Comparison of ENCODE assay signal across 9 mouse cellular contexts in genomic region chr14:31385977-31386697, GRCm38 (mm10). TPM values are rescaled to one million over a fixed set of nuclear protein-coding genes. Genes with fewer than 3 reads are reported as not detected.
A peak's percentile ranks its signal among the peaks of the same experiment; 100 is the strongest.
DNase-seq lines count a peak whose midpoint lies in the region; ATAC-seq lines count a peak whose summit lies in the region.
"Had no signal": no experiment of that assay in that cellular context is flagged by ENCODE, and none has a peak within 500 bp of the region (broad histone marks: within the 10 kb centered on the region; RNA-seq: fewer than 3 reads in every experiment).

No protein-coding gene starts in this region.

- peak overlapping the region; percentile 26; the same call in 1 of the 2 replicates for H3K4me2 ChIP-seq in heart, embryonic 12.5 days

- peak; percentile 59 to 75 for DNase-seq in CD8-positive naive resting alpha-beta T cell, adult 2 months (ENCODE audit: low read depth in 2 of 2, low spot score in 2 of 2)
- peak; percentile 92 to 93 for DNase-seq in kidney, postnatal 36 days
- DNase-seq in lung, postnatal 14 days, result peak; percentile 87
- DNase-seq in right cerebral cortex, postnatal 4 days, result peak; percentile 64

- peak overlapping the region; percentile 42; the same call in 1 of the 2 replicates for H3K27ac ChIP-seq in heart, embryonic 12.5 days (ENCODE audit: poor library complexity, severe bottlenecking)

- H3K4me3 ChIP-seq in heart, embryonic 12.5 days, result no peak overlapping the region
- H3K4me3 ChIP-seq: megakaryocyte, embryonic 14.5 days had no signal

- peaks cover 5% of the 10 kb centered on the region; the same call in 1 of the 2 replicates for H3K9me3 ChIP-seq in heart, embryonic 12.5 days (replicated peaks)

- WGBS in heart, embryonic 12.5 days, result 36% methylated on average over 13 of the region's 13 CpGs

- H3K36me3 ChIP-seq in heart, embryonic 12.5 days, result peaks cover 8% of the 10 kb centered on the region

- H3K9ac ChIP-seq in heart, embryonic 12.5 days, result peak overlapping the region; percentile 56; the same call in 1 of the 2 replicates

- H3K4me1 ChIP-seq in heart, embryonic 12.5 days (replicated peaks), result peaks cover 46% of the 10 kb centered on the region

- 0 out of 2 replicates have a peak, but pooled peaks cover 3% of the 10 kb centered on the region for H3K27me3 ChIP-seq in heart, embryonic 12.5 days (replicated peaks)

- ATAC-seq in activated CD4-positive, CD25-positive, alpha-beta regulatory T cell, adult 4 months, result peak; percentile 29
- ATAC-seq in common myeloid progenitor, adult 5-6 weeks (replicated peaks; ENCODE audit: low read depth, poor library complexity, severe bottlenecking), result peak; percentile 82
- ATAC-seq in heart, embryonic 12.5 days (ENCODE audit: insufficient number of reproducible peaks, low FRiP score), result peak; percentile 58; the same call in 1 of the 2 replicates
- no peak for ATAC-seq in erythroblast, adult 5-6 weeks (replicated peaks; ENCODE audit: low FRiP score, poor library complexity, severe bottlenecking)

RNA-seq across cellular contexts. Expression of gene Capn7, which starts 49.7 kb away (rescaled TPM):
- polyA plus RNA-seq in activated CD4-positive, CD25-positive, alpha-beta regulatory T cell, adult 4 months (2017; shearing (Covaris generic)), result 10 to 100 TPM; 18.1 to 18.6 TPM
- total RNA-seq in common myeloid progenitor, adult 5-6 weeks (2017), result 53.2 and 59.4 TPM in 2 replicates
- 42.7 and 42.9 TPM in 2 replicates for polyA plus RNA-seq in heart, embryonic 12.5 days (2016; fragmentation: Nextera tagmentation; extraction: Ambion mirVana)
- total RNA-seq in erythroblast, adult 5-6 weeks (2015; ENCODE audit: low replicate concordance), result 10.0 and 17.3 TPM in 2 replicates
- total RNA-seq in erythroblast, adult 5-6 weeks (2017; ENCODE audit: low replicate concordance), result 13.0 and 17.7 TPM in 2 replicates

RNA-seq across cellular contexts. Expression of gene Sh3bp5, which starts 49.7 kb away (rescaled TPM):
- polyA plus RNA-seq in activated CD4-positive, CD25-positive, alpha-beta regulatory T cell, adult 4 months (2017; shearing (Covaris generic)), result 10 to 100 TPM; 13.1 to 13.9 TPM
- 4.0 and 6.2 TPM in 2 replicates for total RNA-seq in common myeloid progenitor, adult 5-6 weeks (2017)
- 29.9 and 30.2 TPM in 2 replicates for polyA plus RNA-seq in heart, embryonic 12.5 days (2016; fragmentation: Nextera tagmentation; extraction: Ambion mirVana)
- 8.5 and 15.3 TPM in 2 replicates for total RNA-seq in erythroblast, adult 5-6 weeks (2015; ENCODE audit: low replicate concordance)
- total RNA-seq in erythroblast, adult 5-6 weeks (2017; ENCODE audit: low replicate concordance), result 8.1 and 11.1 TPM in 2 replicates
